Mouse (Mus musculus): ENCODE measurements around the gene Prim1. TPM values are rescaled to one million over a fixed set of nuclear protein-coding genes. Genes with fewer than 3 reads are reported as not detected.

Prim1 gene
- polyA plus RNA-seq, 1 experiment: 4.1 TPM

DNA sequence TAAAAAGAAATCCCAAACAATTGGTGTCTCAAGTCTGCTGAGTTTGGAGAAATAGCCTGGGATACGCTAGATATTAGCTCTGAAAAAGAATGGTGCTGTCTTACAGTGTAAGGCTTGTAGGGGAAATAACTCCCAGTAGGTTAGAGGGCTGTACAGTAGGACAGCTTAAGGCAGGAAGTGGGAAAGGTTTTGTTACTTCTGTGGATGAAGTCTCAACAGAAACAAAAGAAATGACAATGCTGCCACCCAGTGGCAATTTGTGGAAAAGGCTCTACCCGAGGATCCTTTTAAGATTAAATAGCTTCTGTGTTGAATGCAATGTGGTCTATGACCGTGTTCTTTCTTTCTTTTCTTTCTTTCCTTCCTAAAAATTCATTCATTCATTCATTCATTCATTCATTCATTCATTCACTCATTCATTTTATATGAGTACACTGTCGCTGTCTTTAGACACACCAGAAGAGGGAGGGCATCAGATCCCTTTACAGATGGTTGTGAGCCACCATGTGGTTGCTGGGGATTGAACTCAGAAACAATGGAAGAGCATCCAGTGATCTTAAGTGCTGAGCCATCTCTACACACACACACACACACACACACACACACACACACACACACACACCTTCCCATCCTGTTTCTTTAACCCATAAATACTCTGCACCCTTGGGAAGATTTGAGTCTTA lies 6.6 kb upstream of the Prim1 start:
- Histone ChIP-seq H3K27ac (replicated peaks; ENCODE audit: low read depth, low read length) (no peak overlapping the region), H3K4me3 (ENCODE audit: insufficient read depth, low read depth, low read length) (no peak overlapping the region), H3K4me1 (ENCODE audit: control insufficient read depth, insufficient read depth, insufficient read length, low read length) (no peaks in the 10 kb centered on the region)

DNA sequence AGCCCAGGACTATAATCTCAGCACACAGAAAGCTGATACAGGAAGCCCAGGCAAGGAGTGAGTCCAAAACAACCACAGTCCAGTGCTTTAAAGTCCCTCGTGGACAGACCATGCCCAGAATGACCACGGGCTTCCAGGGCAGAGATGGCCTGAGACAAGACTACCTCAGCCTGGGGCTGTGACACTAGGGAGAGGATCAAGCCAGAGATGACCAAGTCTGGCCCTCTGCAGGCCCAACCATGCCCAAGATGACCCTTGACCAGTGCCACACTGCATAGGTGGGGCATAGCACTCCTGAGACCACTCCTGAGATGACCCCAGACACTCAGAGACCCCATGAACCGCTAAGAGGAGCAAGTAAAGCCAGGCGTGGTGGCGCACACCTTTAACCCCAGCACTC lies 5.2 kb upstream of the Prim1 start:
- no peaks in the 10 kb centered on the region for H3K4me1 ChIP-seq (ENCODE audit: control insufficient read depth, insufficient read depth, insufficient read length, low read length)
- H3K4me3 ChIP-seq (ENCODE audit: insufficient read depth, low read depth, low read length): no peak overlapping the region
- no peak overlapping the region for H3K27ac ChIP-seq (replicated peaks; ENCODE audit: low read depth, low read length)

DNA sequence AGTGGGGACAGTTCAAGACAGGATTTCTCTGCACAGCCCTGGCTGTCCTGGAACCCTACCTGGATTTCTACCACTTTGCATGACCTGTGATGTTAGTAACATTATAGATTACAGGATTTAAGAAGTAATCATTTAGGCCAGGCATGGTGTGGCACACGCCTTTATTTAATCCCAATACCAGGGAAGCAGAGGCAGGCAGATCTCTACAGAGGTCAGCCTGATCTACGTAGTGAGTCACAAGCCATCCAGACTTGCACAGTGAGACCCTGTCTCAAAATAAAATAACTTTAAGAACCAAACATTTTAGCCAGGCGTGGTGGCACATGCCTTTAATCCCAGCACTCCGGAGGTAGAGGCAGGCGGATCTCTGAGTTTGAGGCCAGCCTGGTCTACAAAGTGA lies 7.2 kb downstream of the Prim1 start:
- Histone ChIP-seq H3K27ac (replicated peaks; ENCODE audit: low read depth, low read length) (no peak overlapping the region), H3K4me3 (ENCODE audit: insufficient read depth, low read depth, low read length) (no peak overlapping the region), H3K4me1 (ENCODE audit: control insufficient read depth, insufficient read depth, insufficient read length, low read length) (no peaks in the 10 kb centered on the region)

DNA sequence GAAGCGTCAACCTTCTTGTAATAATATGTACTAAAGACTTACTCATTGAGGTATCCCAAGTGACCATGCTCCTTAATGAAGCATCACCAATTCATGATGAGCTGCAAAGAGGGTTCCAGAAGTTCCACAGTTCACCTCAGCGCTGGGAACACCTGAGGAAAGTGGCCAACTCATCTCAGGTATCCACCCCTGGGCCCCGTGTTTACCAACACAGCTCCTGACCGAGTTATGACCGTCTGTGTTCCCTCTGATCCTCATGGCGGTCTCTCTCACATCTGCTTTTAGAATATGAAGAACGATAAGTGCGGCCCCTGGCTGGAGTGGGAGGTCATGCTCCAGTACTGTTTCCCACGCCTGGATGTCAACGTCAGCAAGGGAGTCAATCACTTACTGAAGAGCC lies 8.5 kb downstream of the Prim1 start:
- H3K27ac ChIP-seq (replicated peaks; ENCODE audit: low read depth, low read length): no peak overlapping the region
- no peaks in the 10 kb centered on the region for H3K4me1 ChIP-seq (ENCODE audit: control insufficient read depth, insufficient read depth, insufficient read length, low read length)
- H3K4me3 ChIP-seq (ENCODE audit: insufficient read depth, low read depth, low read length): no peak overlapping the region

DNA sequence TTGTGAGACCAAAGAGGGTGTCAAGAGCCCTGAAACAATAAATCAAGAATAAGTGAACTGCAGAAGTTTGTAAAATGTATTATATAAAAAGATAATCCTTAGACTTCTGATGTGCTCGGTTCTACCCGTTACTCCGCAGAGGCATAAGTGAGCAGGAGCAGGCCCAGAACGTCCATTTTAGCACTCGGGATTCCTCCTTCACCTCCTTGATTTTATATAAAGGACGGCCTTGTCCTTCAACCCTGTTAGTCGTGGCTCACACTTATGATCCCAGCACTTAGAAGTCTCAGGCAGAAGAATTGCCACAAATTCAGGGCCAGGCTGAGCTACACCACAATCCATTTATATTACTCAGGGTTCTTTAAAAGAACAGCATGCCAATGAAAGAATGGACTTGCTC lies 15.0 kb downstream of the Prim1 start:
- peaks cover 4% of the 10 kb centered on the region for H3K4me1 ChIP-seq (ENCODE audit: control insufficient read depth, insufficient read depth, insufficient read length, low read length)
- H3K4me3 ChIP-seq (ENCODE audit: insufficient read depth, low read depth, low read length): no peak overlapping the region
- H3K27ac ChIP-seq (replicated peaks; ENCODE audit: low read depth, low read length): no peak overlapping the region

DNA sequence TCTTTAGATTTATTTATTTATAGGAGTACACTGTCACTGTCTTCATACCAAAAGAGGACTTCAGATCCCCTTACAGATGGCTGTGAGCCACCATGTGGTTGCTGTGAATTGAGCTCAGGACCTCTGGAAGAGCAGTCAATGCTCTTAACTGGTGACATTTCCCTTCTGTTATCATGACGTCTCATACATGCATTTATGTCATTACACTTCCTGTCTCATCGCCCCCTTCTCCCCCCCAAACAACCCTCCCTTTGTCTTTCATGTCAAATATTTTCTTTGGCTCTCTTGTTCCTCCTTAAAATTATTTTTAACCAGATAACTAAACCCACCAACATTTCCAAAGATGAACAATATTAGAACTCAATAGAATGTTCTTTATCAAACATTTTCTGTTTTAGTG lies 15.9 kb downstream of the Prim1 start:
- H3K27ac ChIP-seq (replicated peaks; ENCODE audit: low read depth, low read length): no peak overlapping the region
- H3K4me3 ChIP-seq (ENCODE audit: insufficient read depth, low read depth, low read length): no peak overlapping the region
- peaks cover 4% of the 10 kb centered on the region for H3K4me1 ChIP-seq (ENCODE audit: control insufficient read depth, insufficient read depth, insufficient read length, low read length)

DNA sequence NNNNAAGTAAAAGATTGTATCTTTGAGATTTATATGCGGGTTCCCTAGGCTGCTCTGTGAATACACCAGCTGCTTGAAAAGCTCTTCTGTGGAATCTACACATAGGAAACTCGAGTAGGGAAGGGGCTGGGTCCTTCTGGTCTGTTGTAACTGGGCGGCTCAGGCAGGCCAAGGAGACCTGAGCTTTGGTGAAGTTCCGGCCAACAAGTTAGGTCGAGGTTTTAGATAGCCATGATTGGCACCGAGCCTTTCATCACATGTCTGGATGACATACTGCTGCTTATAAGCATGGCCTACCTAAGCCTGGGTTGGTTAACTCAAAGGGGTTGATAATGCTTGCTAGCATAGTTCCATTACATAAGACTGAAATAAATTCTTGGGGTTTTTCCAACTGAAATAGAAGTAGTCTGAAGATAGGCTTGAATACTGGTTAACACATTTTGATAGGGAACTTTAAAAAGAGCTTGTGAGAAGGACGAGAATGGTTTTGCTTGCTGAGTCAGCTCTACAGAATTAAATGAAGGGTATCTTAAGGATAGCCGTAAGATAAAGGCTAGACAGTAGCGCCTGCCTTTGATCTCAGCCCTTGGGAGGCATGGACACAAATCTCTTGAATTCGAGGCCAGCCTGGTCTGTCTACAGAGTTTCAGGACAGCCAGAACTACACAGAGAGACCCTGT lies 21.9 kb downstream of the Prim1 start:
- peak overlapping the region; percentile 98 for H3K27ac ChIP-seq (replicated peaks; ENCODE audit: low read depth, low read length)
- H3K4me1 ChIP-seq (ENCODE audit: control insufficient read depth, insufficient read depth, insufficient read length, low read length): peaks cover 10% of the 10 kb centered on the region
- peak overlapping the region; percentile 98 for H3K4me3 ChIP-seq (ENCODE audit: insufficient read depth, low read depth, low read length)

DNA sequence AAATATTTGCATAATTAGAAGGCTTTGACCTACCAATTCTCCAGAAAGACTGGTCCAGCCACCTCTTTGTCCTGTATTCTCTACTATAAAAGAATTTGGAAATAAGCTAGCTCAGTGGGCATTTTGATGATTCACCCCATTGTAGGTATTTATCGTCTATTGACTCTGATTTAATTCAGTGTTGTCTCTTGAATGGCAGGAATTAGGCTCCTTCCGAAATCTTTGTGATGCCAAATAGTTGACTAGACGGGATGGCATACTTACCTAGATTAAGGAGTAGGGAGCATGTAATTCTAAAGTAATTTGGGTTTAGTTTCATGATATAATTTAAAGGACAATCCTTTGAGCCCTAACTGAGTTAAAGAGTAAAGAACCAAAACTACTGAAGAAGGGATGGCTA lies 23.0 kb downstream of the Prim1 start:
- peaks cover 10% of the 10 kb centered on the region for H3K4me1 ChIP-seq (ENCODE audit: control insufficient read depth, insufficient read depth, insufficient read length, low read length)
- no peak overlapping the region for H3K27ac ChIP-seq (replicated peaks; ENCODE audit: low read depth, low read length)
- no peak overlapping the region for H3K4me3 ChIP-seq (ENCODE audit: insufficient read depth, low read depth, low read length)

DNA sequence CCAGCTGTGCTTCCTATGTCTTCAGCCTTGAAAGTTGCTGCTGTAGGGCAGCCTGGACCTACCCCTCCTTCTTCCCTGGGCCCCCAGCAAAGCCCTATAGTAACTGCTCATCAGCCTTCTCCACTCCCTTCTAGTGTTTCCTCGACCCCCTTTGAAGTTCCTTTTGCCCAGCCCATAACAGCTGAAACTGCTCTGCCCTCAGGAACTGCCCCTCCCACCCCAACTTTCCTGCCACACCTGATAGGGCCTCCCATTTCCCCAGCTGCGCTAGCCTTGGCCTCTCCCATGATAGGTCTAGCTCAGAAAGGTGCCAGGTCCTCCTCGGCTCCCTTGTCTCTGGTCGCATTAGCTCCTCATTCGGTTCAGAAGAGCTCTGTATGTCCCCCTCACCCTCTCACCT lies 24.2 kb downstream of the Prim1 start:
- H3K27ac ChIP-seq (replicated peaks; ENCODE audit: low read depth, low read length): no peak overlapping the region
- H3K4me3 ChIP-seq (ENCODE audit: insufficient read depth, low read depth, low read length): no peak overlapping the region
- H3K4me1 ChIP-seq (ENCODE audit: control insufficient read depth, insufficient read depth, insufficient read length, low read length): peaks cover 10% of the 10 kb centered on the region

DNA sequence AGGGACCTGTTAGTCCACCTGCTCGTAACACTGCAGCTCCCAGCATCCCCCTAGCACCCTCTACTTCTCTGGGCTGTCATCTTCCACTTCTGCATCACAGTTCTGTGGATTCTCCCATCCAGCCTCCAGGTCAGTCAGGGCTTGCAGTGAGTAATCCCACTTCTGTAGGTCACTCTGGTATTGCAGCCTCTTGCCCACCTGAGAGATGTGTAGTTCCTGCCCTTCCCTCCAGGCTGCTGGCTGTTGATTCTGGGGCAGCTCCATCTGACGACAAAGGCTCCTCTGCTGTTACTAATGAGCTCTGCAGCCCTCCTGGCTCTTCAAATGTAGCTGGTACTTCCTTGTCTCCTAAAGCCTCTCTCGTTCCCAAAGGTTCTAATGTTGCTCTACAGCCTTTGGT lies 24.9 kb downstream of the Prim1 start:
- no peak overlapping the region for H3K27ac ChIP-seq (replicated peaks; ENCODE audit: low read depth, low read length)
- no peak overlapping the region for H3K4me3 ChIP-seq (ENCODE audit: insufficient read depth, low read depth, low read length)
- peaks cover 7% of the 10 kb centered on the region for H3K4me1 ChIP-seq (ENCODE audit: control insufficient read depth, insufficient read depth, insufficient read length, low read length)

DNA sequence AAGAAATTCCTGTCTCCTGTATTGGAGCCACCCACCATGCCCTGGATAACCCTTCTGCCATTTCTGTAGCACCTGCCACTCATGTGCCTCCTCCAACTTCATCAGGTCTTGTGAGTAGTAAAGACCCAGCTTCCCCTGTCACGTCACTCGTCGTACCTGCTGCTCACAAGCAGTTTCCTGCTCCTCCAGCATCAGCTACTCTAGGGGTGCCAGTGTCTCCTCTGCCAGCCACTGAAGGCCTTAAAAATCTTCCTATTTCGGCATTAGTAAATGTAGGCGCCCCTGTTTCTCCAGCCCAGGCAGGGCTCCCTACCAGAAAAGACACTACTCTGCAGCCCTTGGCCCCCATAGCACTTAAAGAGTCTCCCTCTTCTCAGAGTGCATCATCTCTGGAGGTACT lies 25.3 kb downstream of the Prim1 start:
- no peak overlapping the region for H3K4me3 ChIP-seq (ENCODE audit: insufficient read depth, low read depth, low read length)
- H3K4me1 ChIP-seq (ENCODE audit: control insufficient read depth, insufficient read depth, insufficient read length, low read length): peaks cover 7% of the 10 kb centered on the region
- H3K27ac ChIP-seq (replicated peaks; ENCODE audit: low read depth, low read length): no peak overlapping the region

DNA sequence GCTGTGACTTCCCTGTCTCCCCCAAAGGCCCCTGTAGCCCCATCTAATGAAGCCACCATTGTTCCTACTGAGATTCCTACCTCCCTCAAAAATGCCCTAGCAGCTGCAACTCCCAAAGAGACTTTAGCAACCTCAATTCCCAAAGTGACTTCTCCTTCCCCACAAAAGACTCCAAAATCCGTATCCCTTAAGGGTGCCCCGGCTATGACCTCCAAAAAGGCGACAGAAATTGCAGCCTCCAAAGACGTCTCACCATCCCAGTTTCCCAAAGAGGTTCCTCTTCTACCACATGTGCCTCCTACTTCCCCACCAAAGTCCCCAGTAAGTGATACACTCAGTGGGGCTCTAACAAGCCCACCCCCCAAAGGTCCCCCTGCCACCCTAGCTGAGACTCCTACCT lies 26.7 kb downstream of the Prim1 start:
- H3K4me3 ChIP-seq (ENCODE audit: insufficient read depth, low read depth, low read length): no peak overlapping the region
- H3K4me1 ChIP-seq (ENCODE audit: control insufficient read depth, insufficient read depth, insufficient read length, low read length): peaks cover 7% of the 10 kb centered on the region
- no peak overlapping the region for H3K27ac ChIP-seq (replicated peaks; ENCODE audit: low read depth, low read length)

DNA sequence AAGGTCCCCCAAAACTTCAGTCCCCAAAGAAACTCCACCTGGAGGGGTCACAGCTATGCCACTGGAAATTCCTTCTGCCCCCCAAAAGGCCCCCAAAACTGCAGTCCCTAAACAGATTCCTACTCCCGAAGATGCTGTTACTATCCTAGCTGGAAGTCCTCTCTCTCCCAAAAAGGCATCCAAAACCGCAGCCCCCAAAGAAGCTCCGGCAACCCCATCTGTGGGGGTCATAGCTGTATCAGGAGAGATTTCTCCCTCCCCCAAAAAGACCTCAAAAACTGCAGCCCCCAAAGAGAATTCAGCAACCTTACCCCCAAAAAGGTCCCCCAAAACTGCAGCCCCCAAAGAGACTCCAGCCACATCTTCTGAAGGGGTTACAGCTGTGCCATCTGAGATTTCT lies 27.5 kb downstream of the Prim1 start:
- Histone ChIP-seq H3K4me3 (ENCODE audit: insufficient read depth, low read depth, low read length) (no peak overlapping the region), H3K27ac (replicated peaks; ENCODE audit: low read depth, low read length) (no peak overlapping the region), H3K4me1 (ENCODE audit: control insufficient read depth, insufficient read depth, insufficient read length, low read length) (peaks cover 4% of the 10 kb centered on the region; the same call in 1 of the 2 replicates)

DNA sequence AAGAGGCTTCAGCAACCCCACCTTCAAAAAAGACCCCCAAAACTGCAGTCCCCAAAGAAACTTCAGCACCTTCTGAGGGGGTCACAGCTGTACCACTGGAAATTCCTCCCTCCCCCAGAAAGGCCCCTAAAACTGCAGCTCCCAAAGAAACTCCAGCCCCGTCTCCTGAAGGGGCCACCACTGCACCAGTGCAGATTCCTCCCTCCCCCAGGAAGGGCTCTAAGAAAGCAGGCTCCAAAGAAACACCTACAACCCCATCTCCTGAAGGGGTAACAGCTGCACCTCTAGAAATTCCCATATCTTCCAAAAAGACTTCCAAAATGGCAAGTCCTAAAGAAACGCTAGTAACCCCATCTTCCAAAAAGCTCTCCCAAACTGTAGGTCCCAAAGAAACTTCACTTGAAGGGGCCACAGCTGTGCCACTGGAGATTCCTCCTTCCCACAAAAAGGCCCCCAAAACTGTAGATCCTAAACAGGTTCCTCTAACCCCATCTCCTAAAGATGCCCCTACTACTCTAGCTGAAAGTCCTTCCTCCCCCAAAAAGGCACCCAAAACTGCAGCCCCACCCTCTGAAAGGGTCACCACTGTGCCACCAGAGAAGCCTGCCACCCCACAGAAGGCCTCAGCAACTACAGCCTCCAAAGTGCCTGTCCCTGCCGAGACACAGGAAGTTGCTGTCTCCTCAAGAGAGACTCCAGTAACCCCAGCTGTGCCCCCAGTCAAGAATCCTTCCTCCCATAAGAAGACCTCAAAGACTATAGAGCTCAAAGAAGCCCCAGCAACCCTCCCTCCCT lies 28.3 kb downstream of the Prim1 start:
- no peak overlapping the region for H3K27ac ChIP-seq (replicated peaks; ENCODE audit: low read depth, low read length)
- peaks cover 4% of the 10 kb centered on the region; the same call in 1 of the 2 replicates for H3K4me1 ChIP-seq (ENCODE audit: control insufficient read depth, insufficient read depth, insufficient read length, low read length)

DNA sequence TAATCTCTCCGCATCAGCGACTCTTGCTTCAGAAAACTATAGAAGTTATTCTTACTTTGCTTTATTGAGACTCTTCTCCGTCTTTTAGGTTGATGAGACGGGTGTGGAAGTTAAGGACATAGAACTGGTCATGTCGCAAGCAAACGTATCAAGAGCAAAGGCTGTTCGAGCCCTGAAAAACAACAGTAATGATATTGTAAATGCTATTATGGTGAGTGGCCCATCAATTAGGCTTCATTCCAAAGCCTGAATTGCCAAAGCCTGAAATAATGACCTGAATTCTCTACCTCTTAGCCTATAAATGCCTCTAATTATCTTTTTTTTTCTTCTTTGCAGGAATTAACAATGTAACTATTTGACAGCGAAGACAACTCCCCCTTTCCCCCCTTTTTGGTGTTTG lies 33.2 kb downstream of the Prim1 start:
- Histone ChIP-seq H3K27ac (replicated peaks; ENCODE audit: low read depth, low read length) (no peak overlapping the region), H3K4me1 (ENCODE audit: control insufficient read depth, insufficient read depth, insufficient read length, low read length) (no peaks in the 10 kb centered on the region), H3K4me3 (ENCODE audit: insufficient read depth, low read depth, low read length) (no peak overlapping the region)

More for the DNA sequence above, 28.3 kb downstream of the Prim1 start:
- H3K4me3 ChIP-seq (ENCODE audit: insufficient read depth, low read depth, low read length): no peak overlapping the region

All from brown adipose tissue, adult 24 weeks (tissue).